Mouse (Mus musculus): ENCODE results near the gene Kcnab1.

- TF ChIP-seq CTCF (IDR thresholded peaks at IDR 0.05; ENCODE audit: borderline replicate concordance, insufficient read depth, low read depth, low read length) (no peak), POLR2A (IDR thresholded peaks at IDR 0.05; ENCODE audit: borderline replicate concordance, insufficient read depth, low read length) (no peak)
These were observed 29.6 kb downstream of the Kcnab1 start for GRCm38 (mm10) chr3:65138739-65139138.
